Mouse (Mus musculus): ENCODE data around the gene Foxk1. TPM values are rescaled to one million over a fixed set of nuclear protein-coding genes. Genes with fewer than 3 reads are reported as not detected.

Gene Foxk1
- total and polyA plus RNA-seq, 3 experiments = 8.2 to 20.2 TPM; not detected in 1

DNA sequence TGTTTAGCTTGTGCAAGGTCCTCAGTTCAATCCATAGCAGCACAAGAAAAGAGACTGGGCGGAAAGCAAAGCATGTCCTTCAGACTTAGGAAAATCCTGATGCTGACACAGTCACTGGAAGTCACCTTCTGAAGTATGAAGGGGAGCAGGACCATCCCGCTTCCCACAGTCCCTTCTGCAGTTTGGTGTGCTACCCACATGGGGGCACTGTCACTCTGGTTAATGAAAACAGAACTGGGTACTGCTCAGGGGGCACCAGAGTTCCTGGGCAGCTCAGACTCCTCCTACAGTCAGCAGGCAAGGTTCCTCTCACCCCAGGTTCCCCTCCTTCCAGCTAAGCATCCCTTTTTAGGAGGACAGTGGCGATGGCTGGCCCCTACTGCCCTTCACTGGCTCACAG is 97.7 kb downstream of the Foxk1 start:
- Histone ChIP-seq H3K4me3 (ENCODE audit: control insufficient read depth in 1 of 2, insufficient read depth in 1 of 2, low read depth in 2 of 2, low read length in 2 of 2) (no peak overlapping the region), H3K27me3 (ENCODE audit: control insufficient read depth in 1 of 2, insufficient read depth in 2 of 2, low read length in 2 of 2) (no peaks in the 10 kb centered on the region), H3K9ac (ENCODE audit: control insufficient read depth, low read depth, low read length, poor library complexity, severe bottlenecking) (no peak overlapping the region), H3K27ac (ENCODE audit: control insufficient read depth, low read depth, low read length) (no peak overlapping the region), H3K4me1 (ENCODE audit: control insufficient read depth in 1 of 2, insufficient read depth in 2 of 2, low read length in 2 of 2) (no peaks in the 10 kb centered on the region), H3K9me3 (replicated peaks; ENCODE audit: insufficient read depth, low read length) (no peaks in the 10 kb centered on the region), H3K36me3 (ENCODE audit: control insufficient read depth in 1 of 2, insufficient read depth in 2 of 2, low read length in 2 of 2) (no peaks in the 10 kb centered on the region), H3K79me2 (ENCODE audit: control insufficient read depth, insufficient read depth, low read length, poor library complexity) (no peaks in the 10 kb centered on the region)
- peak; percentile 41 for DNase-seq (ENCODE audit: low read depth, low spot score)
- TF ChIP-seq SIN3A (IDR thresholded peaks at IDR 0.05; ENCODE audit: low read length) = no peak
- TF ChIP-seq CTCF (IDR thresholded peaks at IDR 0.05 in 2 of 3, conservative IDR thresholded peaks at IDR 0.05 in 1 of 3; ENCODE audit: control insufficient read depth in 1 of 3, insufficient read depth in 1 of 3, low read depth in 2 of 3, low read length in 3 of 3, poor library complexity in 1 of 3, severe bottlenecking in 1 of 3) = peak; percentile 59 to 62 (median 62)
- no peak for TF ChIP-seq UBTF (IDR thresholded peaks at IDR 0.05; ENCODE audit: borderline replicate concordance, insufficient read depth, low read depth, low read length)
- no peak for TF ChIP-seq ZC3H11A (IDR thresholded peaks at IDR 0.05; ENCODE audit: low read depth, low read length)
- no peak for TF ChIP-seq GATA1 (IDR thresholded peaks at IDR 0.05; ENCODE audit: low read depth, low read length)
- TF ChIP-seq POLR2AphosphoS2 (IDR thresholded peaks at IDR 0.05; ENCODE audit: low read length) = no peak
- TF ChIP-seq TBP (IDR thresholded peaks at IDR 0.05; ENCODE audit: low read depth, low read length) = no peak
- no peak for TF ChIP-seq RCOR1 (IDR thresholded peaks at IDR 0.05; ENCODE audit: low read depth, low read length)
- TF ChIP-seq RAD21 (IDR thresholded peaks at IDR 0.05; ENCODE audit: low read depth, low read length) = peak; percentile 45
- no peak for TF ChIP-seq MAFK (IDR thresholded peaks at IDR 0.05; ENCODE audit: borderline replicate concordance, low read depth, low read length)
- no peak for TF ChIP-seq USF2 (IDR thresholded peaks at IDR 0.05; ENCODE audit: borderline replicate concordance in 1 of 2, insufficient read depth in 1 of 2, low read depth in 1 of 2, low read length in 2 of 2)
- peak; percentile 49 for TF ChIP-seq SMC3 (IDR thresholded peaks at IDR 0.05; ENCODE audit: low read depth, low read length)
- no peak for TF ChIP-seq CHD1 (IDR thresholded peaks at IDR 0.05; ENCODE audit: low read depth, low read length)

- Histone ChIP-seq H3K36me3 (ENCODE audit: control insufficient read depth in 1 of 2, insufficient read depth in 2 of 2, low read length in 2 of 2) (no peaks in the 10 kb centered on the region), H3K4me3 (ENCODE audit: control insufficient read depth in 1 of 2, insufficient read depth in 1 of 2, low read depth in 2 of 2, low read length in 2 of 2) (no peak overlapping the region), H3K79me2 (ENCODE audit: control insufficient read depth, insufficient read depth, low read length, poor library complexity) (no peaks in the 10 kb centered on the region), H3K27ac (ENCODE audit: control insufficient read depth, low read depth, low read length) (no peak overlapping the region), H3K27me3 (ENCODE audit: control insufficient read depth in 1 of 2, insufficient read depth in 2 of 2, low read length in 2 of 2) (no peaks in the 10 kb centered on the region), H3K9ac (ENCODE audit: control insufficient read depth, low read depth, low read length, poor library complexity, severe bottlenecking) (no peak overlapping the region), H3K4me1 (ENCODE audit: control insufficient read depth in 1 of 2, insufficient read depth in 2 of 2, low read length in 2 of 2) (no peaks in the 10 kb centered on the region), H3K9me3 (replicated peaks; ENCODE audit: insufficient read depth, low read length) (no peaks in the 10 kb centered on the region)
- no peak for TF ChIP-seq EP300 (IDR thresholded peaks at IDR 0.05; ENCODE audit: low read depth in 1 of 2, low read length in 2 of 2)
- TF ChIP-seq CHD2 (IDR thresholded peaks at IDR 0.05; ENCODE audit: low read length) = no peak
- TF ChIP-seq MAX (IDR thresholded peaks at IDR 0.05; ENCODE audit: low read length) = no peak
- no peak for TF ChIP-seq NELFE (IDR thresholded peaks at IDR 0.05; ENCODE audit: low read depth, low read length)
- TF ChIP-seq CTCF (IDR thresholded peaks at IDR 0.05 in 2 of 3, conservative IDR thresholded peaks at IDR 0.05 in 1 of 3; ENCODE audit: control insufficient read depth in 1 of 3, insufficient read depth in 1 of 3, low read depth in 2 of 3, low read length in 3 of 3, poor library complexity in 1 of 3, severe bottlenecking in 1 of 3) = no peak
- no peak for TF ChIP-seq MAZ (IDR thresholded peaks at IDR 0.05; ENCODE audit: low read depth, low read length)
- no peak for DNase-seq (ENCODE audit: low read depth, low spot score)
Measured at GRCm38 (mm10) chr5:142500918-142501317, 99.6 kb downstream of the Foxk1 start.

Measured in MEL (cell line).